Mouse (Mus musculus): Measurements from ENCODE around the gene Il2rb.
A peak's percentile ranks its signal among the peaks of the same experiment; 100 is the strongest.

Il2rb gene

GRCm38 (mm10) chr15:78528726-78529411 lies 33.8 kb upstream of the Il2rb start:
- peaks cover 11% of the 10 kb centered on the region; the same call in 1 of the 2 replicates for H3K9me3 ChIP-seq (ENCODE audit: low read length)
- H3K36me3 ChIP-seq (ENCODE audit: insufficient read depth, low read length): no peaks in the 10 kb centered on the region
- no peak overlapping the region for H3K4me3 ChIP-seq (replicated peaks; ENCODE audit: low read length)

GRCm38 (mm10) chr15:78527973-78528372 lies 32.9 kb upstream of the Il2rb start:
- no peaks in the 10 kb centered on the region for H3K36me3 ChIP-seq (ENCODE audit: insufficient read depth, low read length)
- no peak for TF ChIP-seq POU5F1 (IDR thresholded peaks at IDR 0.05; ENCODE audit: borderline replicate concordance, low read length)
- TF ChIP-seq CTCF (conservative IDR thresholded peaks at IDR 0.05; ENCODE audit: low read length): no peak
- no peak for TF ChIP-seq NANOG (IDR thresholded peaks at IDR 0.05; ENCODE audit: borderline replicate concordance, low read length)
- H3K4me1 ChIP-seq (replicated peaks; ENCODE audit: low read depth, low read length): peaks cover 38% of the 10 kb centered on the region
- peaks cover 26% of the 10 kb centered on the region for H3K27me3 ChIP-seq (ENCODE audit: insufficient read depth, low read length)
- no peak overlapping the region for H3K4me3 ChIP-seq (replicated peaks; ENCODE audit: low read length)
- H3K9me3 ChIP-seq (ENCODE audit: low read length): peaks cover 11% of the 10 kb centered on the region; the same call in 1 of the 2 replicates

More at GRCm38 (mm10) chr15:78528726-78529411, 33.8 kb upstream of the Il2rb start:
- no peak for TF ChIP-seq POU5F1 (IDR thresholded peaks at IDR 0.05; ENCODE audit: borderline replicate concordance, low read length)
- no peak for TF ChIP-seq CTCF (conservative IDR thresholded peaks at IDR 0.05; ENCODE audit: low read length)
- TF ChIP-seq NANOG (IDR thresholded peaks at IDR 0.05; ENCODE audit: borderline replicate concordance, low read length): no peak
- Histone ChIP-seq H3K27me3 (ENCODE audit: insufficient read depth, low read length) (peaks cover 18% of the 10 kb centered on the region), H3K4me1 (replicated peaks; ENCODE audit: low read depth, low read length) (peaks cover 31% of the 10 kb centered on the region)

- peaks cover 10% of the 10 kb centered on the region; the same call in 1 of the 2 replicates for H3K9me3 ChIP-seq (ENCODE audit: low read length)
- peaks cover 36% of the 10 kb centered on the region for H3K27me3 ChIP-seq (ENCODE audit: insufficient read depth, low read length)
- peaks cover 28% of the 10 kb centered on the region for H3K4me1 ChIP-seq (replicated peaks; ENCODE audit: low read depth, low read length)
- no peak for TF ChIP-seq CTCF (conservative IDR thresholded peaks at IDR 0.05; ENCODE audit: low read length)
- no peak for TF ChIP-seq NANOG (IDR thresholded peaks at IDR 0.05; ENCODE audit: borderline replicate concordance, low read length)
- TF ChIP-seq POU5F1 (IDR thresholded peaks at IDR 0.05; ENCODE audit: borderline replicate concordance, low read length): no peak
- H3K36me3 ChIP-seq (ENCODE audit: insufficient read depth, low read length): no peaks in the 10 kb centered on the region
- no peak overlapping the region for H3K4me3 ChIP-seq (replicated peaks; ENCODE audit: low read length)
These were observed 29.1 kb upstream of the Il2rb start for GRCm38 (mm10) chr15:78524163-78524562.

GRCm38 (mm10) chr15:78521892-78522291 lies 26.8 kb upstream of the Il2rb start:
- Histone ChIP-seq H3K27me3 (ENCODE audit: insufficient read depth, low read length) (peaks cover 36% of the 10 kb centered on the region), H3K9me3 (ENCODE audit: low read length) (peaks cover 3% of the 10 kb centered on the region; the same call in 1 of the 2 replicates), H3K36me3 (ENCODE audit: insufficient read depth, low read length) (no peaks in the 10 kb centered on the region), H3K4me3 (replicated peaks; ENCODE audit: low read length) (no peak overlapping the region), H3K4me1 (replicated peaks; ENCODE audit: low read depth, low read length) (peaks cover 28% of the 10 kb centered on the region)
- TF ChIP-seq CTCF (conservative IDR thresholded peaks at IDR 0.05; ENCODE audit: low read length) (0 out of 2 replicates have a peak, but pooled peaks have one; percentile 3), POU5F1 (IDR thresholded peaks at IDR 0.05; ENCODE audit: borderline replicate concordance, low read length) (no peak)

GRCm38 (mm10) chr15:78521331-78521730 lies 26.3 kb upstream of the Il2rb start:
- peaks cover 28% of the 10 kb centered on the region for H3K4me1 ChIP-seq (replicated peaks; ENCODE audit: low read depth, low read length)
- H3K4me3 ChIP-seq (replicated peaks; ENCODE audit: low read length): no peak overlapping the region
- H3K27me3 ChIP-seq (ENCODE audit: insufficient read depth, low read length): peaks cover 36% of the 10 kb centered on the region
- TF ChIP-seq POU5F1 (IDR thresholded peaks at IDR 0.05; ENCODE audit: borderline replicate concordance, low read length): no peak
- no peak for TF ChIP-seq NANOG (IDR thresholded peaks at IDR 0.05; ENCODE audit: borderline replicate concordance, low read length)
- TF ChIP-seq CTCF (conservative IDR thresholded peaks at IDR 0.05; ENCODE audit: low read length): no peak
- H3K9me3 ChIP-seq (ENCODE audit: low read length): peaks cover 3% of the 10 kb centered on the region; the same call in 1 of the 2 replicates
- no peaks in the 10 kb centered on the region for H3K36me3 ChIP-seq (ENCODE audit: insufficient read depth, low read length)

- Histone ChIP-seq H3K27me3 (ENCODE audit: insufficient read depth, low read length) (peaks cover 31% of the 10 kb centered on the region), H3K4me1 (replicated peaks; ENCODE audit: low read depth, low read length) (peaks cover 36% of the 10 kb centered on the region), H3K4me3 (replicated peaks; ENCODE audit: low read length) (no peak overlapping the region), H3K9me3 (ENCODE audit: low read length) (peaks cover 3% of the 10 kb centered on the region; the same call in 1 of the 2 replicates), H3K36me3 (ENCODE audit: insufficient read depth, low read length) (no peaks in the 10 kb centered on the region)
- TF ChIP-seq POU5F1 (IDR thresholded peaks at IDR 0.05; ENCODE audit: borderline replicate concordance, low read length) (no peak), CTCF (conservative IDR thresholded peaks at IDR 0.05; ENCODE audit: low read length) (no peak), NANOG (IDR thresholded peaks at IDR 0.05; ENCODE audit: borderline replicate concordance, low read length) (no peak)
These were observed 25.1 kb upstream of the Il2rb start for GRCm38 (mm10) chr15:78520112-78520715.

- Histone ChIP-seq H3K4me3 (replicated peaks; ENCODE audit: low read length) (no peak overlapping the region), H3K4me1 (replicated peaks; ENCODE audit: low read depth, low read length) (peaks cover 32% of the 10 kb centered on the region), H3K36me3 (ENCODE audit: insufficient read depth, low read length) (no peaks in the 10 kb centered on the region), H3K27me3 (ENCODE audit: insufficient read depth, low read length) (peaks cover 15% of the 10 kb centered on the region), H3K9me3 (ENCODE audit: low read length) (no peaks in the 10 kb centered on the region)
- TF ChIP-seq CTCF (conservative IDR thresholded peaks at IDR 0.05; ENCODE audit: low read length) (no peak), NANOG (IDR thresholded peaks at IDR 0.05; ENCODE audit: borderline replicate concordance, low read length) (no peak), POU5F1 (IDR thresholded peaks at IDR 0.05; ENCODE audit: borderline replicate concordance, low read length) (no peak)
These were observed 23.1 kb upstream of the Il2rb start for GRCm38 (mm10) chr15:78518221-78518620.

GRCm38 (mm10) chr15:78515759-78516158 lies 20.7 kb upstream of the Il2rb start:
- H3K9me3 ChIP-seq (ENCODE audit: low read length): no peaks in the 10 kb centered on the region
- H3K4me1 ChIP-seq (replicated peaks; ENCODE audit: low read depth, low read length): peaks cover 24% of the 10 kb centered on the region
- H3K4me3 ChIP-seq (replicated peaks; ENCODE audit: low read length): no peak overlapping the region
- no peak for TF ChIP-seq CTCF (conservative IDR thresholded peaks at IDR 0.05; ENCODE audit: low read length)
- TF ChIP-seq NANOG (IDR thresholded peaks at IDR 0.05; ENCODE audit: borderline replicate concordance, low read length): no peak
- no peak for TF ChIP-seq POU5F1 (IDR thresholded peaks at IDR 0.05; ENCODE audit: borderline replicate concordance, low read length)
- no peaks in the 10 kb centered on the region for H3K27me3 ChIP-seq (ENCODE audit: insufficient read depth, low read length)
- H3K36me3 ChIP-seq (ENCODE audit: insufficient read depth, low read length): no peaks in the 10 kb centered on the region

All from E14TG2a.4 (cell line).